Mouse (Mus musculus): ENCODE measurements around the gene Abca14. TPM values are rescaled to one million over a fixed set of nuclear protein-coding genes. Genes with fewer than 3 reads are reported as not detected.

The Abca14 gene
- polyA plus RNA-seq, 1 experiment from 2014 or later: not detected

DNA sequence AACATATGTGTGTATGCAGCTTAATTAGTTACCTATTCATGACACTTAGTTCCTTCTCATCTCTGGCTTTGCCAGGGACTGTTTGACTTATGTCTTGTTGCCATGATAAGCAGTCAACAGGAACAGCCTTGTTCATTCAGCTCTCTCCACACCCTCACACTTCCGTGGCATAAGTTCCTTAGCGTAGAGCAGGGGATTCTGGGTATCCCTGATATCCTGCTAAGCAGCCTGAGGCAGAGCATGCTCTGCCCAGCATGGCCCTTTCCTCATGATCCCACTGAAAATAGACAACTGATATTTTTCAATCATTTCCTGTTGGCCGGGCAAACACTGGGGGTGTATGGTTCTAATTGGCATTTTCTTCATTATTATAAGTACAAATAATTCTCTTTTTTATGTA, 26.1 kb upstream of the Abca14 start:
- Histone ChIP-seq H3K36me3 (ENCODE audit: control insufficient read depth, insufficient read depth, low read length) (no peaks in the 10 kb centered on the region), H3K4me2 (ENCODE audit: low read length) (no peak overlapping the region), H3K4me3 (ENCODE audit: low read depth, low read length) (no peak overlapping the region), H3K9ac (ENCODE audit: low read depth, low read length) (no peak overlapping the region), H3K9me3 (replicated peaks; ENCODE audit: control insufficient read depth, low read length, poor library complexity, severe bottlenecking) (no peaks in the 10 kb centered on the region), H3K4me1 (ENCODE audit: control insufficient read depth, insufficient read depth, low read length) (no peaks in the 10 kb centered on the region), H3K27me3 (ENCODE audit: control insufficient read depth, insufficient read depth, low read depth, low read length) (no peaks in the 10 kb centered on the region), H3K27ac (ENCODE audit: low read length) (no peak overlapping the region)
- WGBS: 83% methylated on average over 3 of the region's 3 CpGs
- ATAC-seq: no peak

DNA sequence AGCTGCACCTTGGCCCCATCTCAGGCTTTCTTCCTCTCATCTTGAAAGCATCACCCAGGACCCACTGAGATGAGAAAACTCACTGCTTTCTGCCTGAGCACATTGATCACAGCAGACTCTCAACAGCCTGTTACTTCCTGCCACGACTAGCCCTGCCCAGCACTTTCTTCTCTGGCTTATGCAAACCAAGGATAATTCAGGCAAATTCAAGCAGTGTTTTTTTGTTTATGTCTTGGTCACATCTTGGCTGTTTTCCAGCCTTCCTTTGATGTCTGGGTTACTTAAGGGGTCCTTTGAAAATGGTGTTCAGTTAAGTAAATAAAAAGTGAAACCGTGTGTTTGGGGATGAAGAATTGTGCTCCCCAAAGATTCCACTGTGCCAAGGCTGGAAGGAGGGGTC, 24.8 kb upstream of the Abca14 start:
- H3K36me3 ChIP-seq (ENCODE audit: control insufficient read depth, insufficient read depth, low read length): no peaks in the 10 kb centered on the region
- no peak overlapping the region for H3K9ac ChIP-seq (ENCODE audit: low read depth, low read length)
- no peaks in the 10 kb centered on the region for H3K9me3 ChIP-seq (replicated peaks; ENCODE audit: control insufficient read depth, low read length, poor library complexity, severe bottlenecking)
- H3K27ac ChIP-seq (ENCODE audit: low read length): no peak overlapping the region
- no peaks in the 10 kb centered on the region for H3K4me1 ChIP-seq (ENCODE audit: control insufficient read depth, insufficient read depth, low read length)
- 29% methylated on average over 2 of the region's 2 CpGs for WGBS
- no peak overlapping the region for H3K4me3 ChIP-seq (ENCODE audit: low read depth, low read length)
- H3K4me2 ChIP-seq (ENCODE audit: low read length): no peak overlapping the region
- no peak for ATAC-seq
- H3K27me3 ChIP-seq (ENCODE audit: control insufficient read depth, insufficient read depth, low read depth, low read length): no peaks in the 10 kb centered on the region

DNA sequence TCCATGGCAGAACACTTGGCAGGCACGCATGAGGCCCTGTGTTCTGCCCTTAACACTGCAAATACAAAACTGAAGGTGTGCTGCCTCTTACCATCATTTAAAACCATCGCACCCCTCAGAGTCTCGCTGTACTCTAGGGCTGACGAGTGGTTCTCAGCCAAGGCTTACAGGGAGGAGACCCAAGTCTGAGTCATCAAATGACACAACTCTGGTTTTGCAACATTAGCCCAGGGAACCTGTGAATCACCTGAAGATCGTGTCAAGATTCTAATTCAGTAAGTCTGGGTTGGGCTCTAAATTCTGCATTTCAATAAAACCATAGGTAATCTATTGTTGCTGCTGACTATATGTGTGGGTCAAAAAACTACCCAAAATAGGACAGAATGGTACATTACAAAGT, 23.2 kb upstream of the Abca14 start:
- Histone ChIP-seq H3K4me2 (ENCODE audit: low read length) (no peak overlapping the region), H3K27ac (ENCODE audit: low read length) (no peak overlapping the region), H3K36me3 (ENCODE audit: control insufficient read depth, insufficient read depth, low read length) (no peaks in the 10 kb centered on the region), H3K4me3 (ENCODE audit: low read depth, low read length) (no peak overlapping the region), H3K9me3 (replicated peaks; ENCODE audit: control insufficient read depth, low read length, poor library complexity, severe bottlenecking) (no peaks in the 10 kb centered on the region), H3K27me3 (ENCODE audit: control insufficient read depth, insufficient read depth, low read depth, low read length) (no peaks in the 10 kb centered on the region), H3K4me1 (ENCODE audit: control insufficient read depth, insufficient read depth, low read length) (no peaks in the 10 kb centered on the region), H3K9ac (ENCODE audit: low read depth, low read length) (no peak overlapping the region)
- WGBS: 86% methylated on average over 5 of the region's 5 CpGs
- ATAC-seq: no peak

DNA sequence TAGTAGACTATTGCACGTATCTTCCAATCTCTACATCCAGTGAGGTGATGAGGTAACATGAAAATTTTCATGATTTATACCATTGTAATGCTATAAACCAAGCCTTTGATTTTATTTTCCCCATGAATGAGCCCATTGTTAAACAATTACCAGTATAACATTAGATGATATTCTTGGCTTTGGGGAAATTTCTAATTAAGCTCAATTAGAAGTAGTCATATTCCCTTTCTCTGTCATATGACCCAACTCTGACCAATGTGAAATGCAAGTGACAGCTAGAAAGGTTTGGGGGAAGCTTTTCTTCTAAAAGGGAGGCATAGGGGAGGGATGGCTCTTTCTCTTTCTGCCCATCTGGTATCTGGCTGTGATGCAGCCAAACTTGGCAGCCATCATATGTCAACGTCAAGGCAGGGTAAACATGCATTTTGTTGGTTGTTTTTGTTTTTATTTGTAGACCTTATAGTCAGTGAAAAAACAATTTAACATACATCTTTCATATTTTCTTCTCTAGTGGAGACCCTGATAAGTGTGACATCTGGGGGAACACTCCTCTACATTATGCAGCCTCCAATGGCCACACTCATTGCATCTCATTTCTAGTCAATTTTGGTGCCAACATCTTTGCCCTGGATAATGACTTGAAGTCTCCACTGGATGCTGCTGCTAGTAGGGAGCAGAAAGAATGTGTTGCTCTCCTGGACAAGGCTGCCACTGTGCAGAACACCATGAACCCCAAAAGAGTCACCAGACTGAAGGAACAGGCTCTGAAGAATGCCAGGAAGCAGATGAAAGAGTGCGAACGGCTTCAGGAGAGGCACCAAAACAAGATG, 22.1 kb upstream of the Abca14 start:
- H3K9me3 ChIP-seq (replicated peaks; ENCODE audit: control insufficient read depth, low read length, poor library complexity, severe bottlenecking): no peaks in the 10 kb centered on the region
- 92% methylated on average over 4 of the region's 4 CpGs for WGBS
- no peaks in the 10 kb centered on the region for H3K27me3 ChIP-seq (ENCODE audit: control insufficient read depth, insufficient read depth, low read depth, low read length)
- ATAC-seq: no peak
- H3K27ac ChIP-seq (ENCODE audit: low read length): no peak overlapping the region
- no peak overlapping the region for H3K9ac ChIP-seq (ENCODE audit: low read depth, low read length)
- H3K4me2 ChIP-seq (ENCODE audit: low read length): no peak overlapping the region
- H3K4me1 ChIP-seq (ENCODE audit: control insufficient read depth, insufficient read depth, low read length): no peaks in the 10 kb centered on the region
- H3K4me3 ChIP-seq (ENCODE audit: low read depth, low read length): no peak overlapping the region
- H3K36me3 ChIP-seq (ENCODE audit: control insufficient read depth, insufficient read depth, low read length): no peaks in the 10 kb centered on the region

DNA sequence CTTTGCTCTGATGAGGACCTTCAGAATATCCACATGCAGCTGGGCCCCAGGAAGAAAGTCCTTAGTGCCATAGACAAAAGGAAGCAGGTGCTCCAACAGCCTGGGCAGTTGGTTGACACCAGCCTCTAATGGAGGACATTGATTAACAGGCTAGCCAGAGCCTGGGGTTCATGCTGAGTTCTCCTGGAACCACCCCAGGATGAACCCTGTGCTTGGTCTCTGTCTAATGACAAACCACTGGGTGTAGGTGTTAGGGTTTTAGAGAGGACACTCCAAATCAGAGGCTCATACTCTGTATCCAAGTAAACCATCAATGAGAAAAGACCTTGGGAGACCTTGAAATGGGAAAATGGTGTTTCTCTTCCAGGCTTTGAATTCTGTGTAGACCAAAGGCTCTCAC, 20.9 kb upstream of the Abca14 start:
- H3K27ac ChIP-seq (ENCODE audit: low read length): no peak overlapping the region
- no peak overlapping the region for H3K4me3 ChIP-seq (ENCODE audit: low read depth, low read length)
- no peak overlapping the region for H3K4me2 ChIP-seq (ENCODE audit: low read length)
- no peak for ATAC-seq
- H3K36me3 ChIP-seq (ENCODE audit: control insufficient read depth, insufficient read depth, low read length): no peaks in the 10 kb centered on the region
- no peaks in the 10 kb centered on the region for H3K9me3 ChIP-seq (replicated peaks; ENCODE audit: control insufficient read depth, low read length, poor library complexity, severe bottlenecking)
- H3K9ac ChIP-seq (ENCODE audit: low read depth, low read length): no peak overlapping the region
- no peaks in the 10 kb centered on the region for H3K27me3 ChIP-seq (ENCODE audit: control insufficient read depth, insufficient read depth, low read depth, low read length)
- no peaks in the 10 kb centered on the region for H3K4me1 ChIP-seq (ENCODE audit: control insufficient read depth, insufficient read depth, low read length)

DNA sequence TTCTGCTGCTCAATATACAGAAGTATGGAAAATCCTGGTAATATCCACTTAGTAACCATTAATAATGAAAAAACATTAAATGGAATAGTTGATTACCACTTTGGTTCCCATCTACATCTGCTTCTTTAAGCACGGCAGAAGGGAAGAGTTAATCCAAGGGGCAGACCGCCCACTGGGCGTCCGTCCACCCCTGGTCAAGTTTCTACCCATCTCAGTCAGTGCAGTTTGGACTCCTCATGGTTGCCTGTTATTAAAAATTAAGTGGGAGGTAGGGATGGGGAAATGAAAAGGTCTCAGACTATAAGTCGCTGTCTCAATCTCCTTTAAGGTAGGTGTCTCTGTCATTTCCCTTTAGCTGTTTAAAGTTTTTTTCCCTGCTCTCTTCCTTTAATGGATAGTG, 14.8 kb upstream of the Abca14 start:
- 87% methylated on average over 5 of the region's 5 CpGs for WGBS
- Histone ChIP-seq H3K27ac (ENCODE audit: low read length) (no peak overlapping the region), H3K4me2 (ENCODE audit: low read length) (no peak overlapping the region), H3K9ac (ENCODE audit: low read depth, low read length) (no peak overlapping the region), H3K4me1 (ENCODE audit: control insufficient read depth, insufficient read depth, low read length) (no peaks in the 10 kb centered on the region; the same call in 1 of the 2 replicates), H3K4me3 (ENCODE audit: low read depth, low read length) (no peak overlapping the region), H3K36me3 (ENCODE audit: control insufficient read depth, insufficient read depth, low read length) (no peaks in the 10 kb centered on the region), H3K9me3 (replicated peaks; ENCODE audit: control insufficient read depth, low read length, poor library complexity, severe bottlenecking) (no peaks in the 10 kb centered on the region), H3K27me3 (ENCODE audit: control insufficient read depth, insufficient read depth, low read depth, low read length) (no peaks in the 10 kb centered on the region)
- ATAC-seq: no peak

DNA sequence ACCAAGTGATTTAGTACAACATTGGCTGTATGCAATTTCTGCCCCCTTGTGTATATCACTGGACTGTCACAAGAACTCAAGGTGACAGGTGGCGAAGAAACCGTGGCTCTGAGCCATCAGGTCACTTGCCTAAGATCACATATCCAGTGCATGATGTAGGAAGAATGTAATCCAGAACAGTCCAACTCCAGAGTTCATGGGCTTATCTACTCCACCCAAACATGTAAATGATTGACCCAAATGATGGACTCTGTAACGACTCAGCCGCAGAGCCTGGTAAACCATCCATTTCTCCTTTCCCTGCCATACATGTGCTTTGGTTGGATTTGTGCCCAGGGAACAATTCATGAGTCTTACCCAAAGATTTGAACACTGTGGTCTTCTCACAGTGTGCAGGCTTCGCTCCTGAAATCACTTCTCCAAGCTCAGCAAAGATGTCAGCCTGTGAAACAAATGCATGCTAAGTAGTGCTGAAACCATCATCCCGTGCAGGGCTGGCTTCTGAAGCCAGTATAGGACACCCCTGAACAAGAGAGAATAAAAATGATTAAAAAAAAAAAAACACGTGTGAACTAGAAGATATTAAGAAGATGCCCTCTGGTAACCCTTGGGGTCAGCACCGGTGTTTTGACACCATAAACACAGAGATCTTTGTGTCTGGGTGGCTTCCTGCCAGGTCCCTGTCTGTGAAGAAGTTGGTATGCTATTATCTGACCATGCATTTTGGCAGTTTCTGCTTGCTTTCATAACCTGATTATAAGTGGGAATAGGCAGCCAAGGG, 14.2 kb upstream of the Abca14 start:
- Histone ChIP-seq H3K36me3 (ENCODE audit: control insufficient read depth, insufficient read depth, low read length) (no peaks in the 10 kb centered on the region), H3K4me2 (ENCODE audit: low read length) (no peak overlapping the region), H3K27ac (ENCODE audit: low read length) (no peak overlapping the region), H3K4me3 (ENCODE audit: low read depth, low read length) (no peak overlapping the region), H3K27me3 (ENCODE audit: control insufficient read depth, insufficient read depth, low read depth, low read length) (no peaks in the 10 kb centered on the region), H3K9me3 (replicated peaks; ENCODE audit: control insufficient read depth, low read length, poor library complexity, severe bottlenecking) (no peaks in the 10 kb centered on the region), H3K4me1 (ENCODE audit: control insufficient read depth, insufficient read depth, low read length) (no peaks in the 10 kb centered on the region; the same call in 1 of the 2 replicates), H3K9ac (ENCODE audit: low read depth, low read length) (no peak overlapping the region)
- WGBS: 76% methylated on average over 8 of the region's 8 CpGs
- no peak for ATAC-seq

DNA sequence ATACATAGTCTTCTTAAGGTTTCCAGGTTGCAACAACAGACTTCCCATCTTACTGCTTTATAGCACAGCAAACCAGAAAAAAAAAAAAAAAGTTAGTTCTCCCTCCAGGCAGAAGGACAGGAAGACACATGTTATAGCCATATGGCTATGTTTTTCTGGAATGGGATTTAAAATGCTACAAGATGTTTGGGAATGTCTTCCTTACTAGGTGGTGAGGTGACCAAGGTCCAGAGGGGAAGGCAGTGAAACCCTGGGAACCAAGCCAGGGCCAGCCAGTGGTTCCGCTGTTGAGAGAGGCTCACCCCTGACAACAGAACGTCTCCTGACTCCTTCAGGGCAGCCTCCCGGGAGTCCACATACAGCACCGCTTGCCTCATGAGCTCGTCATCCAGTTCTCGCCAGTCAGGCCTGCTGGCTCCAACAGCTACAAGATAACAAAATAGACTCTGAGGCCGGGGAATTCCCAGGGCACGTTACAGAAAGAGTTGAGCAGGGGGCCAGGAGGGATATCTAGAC, 13.6 kb upstream of the Abca14 start:
- Histone ChIP-seq H3K9ac (ENCODE audit: low read depth, low read length) (no peak overlapping the region), H3K36me3 (ENCODE audit: control insufficient read depth, insufficient read depth, low read length) (no peaks in the 10 kb centered on the region), H3K27me3 (ENCODE audit: control insufficient read depth, insufficient read depth, low read depth, low read length) (no peaks in the 10 kb centered on the region), H3K27ac (ENCODE audit: low read length) (no peak overlapping the region), H3K4me2 (ENCODE audit: low read length) (no peak overlapping the region), H3K9me3 (replicated peaks; ENCODE audit: control insufficient read depth, low read length, poor library complexity, severe bottlenecking) (no peaks in the 10 kb centered on the region), H3K4me1 (ENCODE audit: control insufficient read depth, insufficient read depth, low read length) (no peaks in the 10 kb centered on the region; the same call in 1 of the 2 replicates), H3K4me3 (ENCODE audit: low read depth, low read length) (no peak overlapping the region)
- no peak for ATAC-seq
- 64% methylated on average over 8 of the region's 8 CpGs for WGBS

DNA sequence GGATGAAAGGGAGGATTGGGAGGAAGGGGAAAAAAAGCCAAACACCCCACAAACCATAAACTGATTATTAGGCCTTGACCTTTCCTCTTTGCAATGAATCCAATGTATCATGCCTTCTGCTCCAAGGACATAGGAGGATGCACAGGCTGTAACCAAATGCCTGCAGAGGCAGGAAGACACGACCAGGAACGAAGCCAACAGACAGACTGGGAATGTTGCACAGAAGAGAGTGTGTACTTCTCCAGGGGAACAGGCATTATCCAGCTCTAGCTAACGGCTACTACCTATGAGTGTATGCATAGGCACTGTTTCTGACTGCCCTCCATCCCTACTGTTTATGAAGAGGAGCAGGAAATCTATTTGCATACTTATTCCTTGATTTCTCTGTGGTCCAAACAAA, 11.6 kb upstream of the Abca14 start:
- no peaks in the 10 kb centered on the region for H3K9me3 ChIP-seq (replicated peaks; ENCODE audit: control insufficient read depth, low read length, poor library complexity, severe bottlenecking)
- H3K4me2 ChIP-seq (ENCODE audit: low read length): no peak overlapping the region
- no peaks in the 10 kb centered on the region for H3K36me3 ChIP-seq (ENCODE audit: control insufficient read depth, insufficient read depth, low read length)
- H3K4me1 ChIP-seq (ENCODE audit: control insufficient read depth, insufficient read depth, low read length): no peaks in the 10 kb centered on the region; the same call in 1 of the 2 replicates
- WGBS: 63% methylated on average over 3 of the region's 3 CpGs
- ATAC-seq: no peak
- H3K9ac ChIP-seq (ENCODE audit: low read depth, low read length): no peak overlapping the region
- H3K27me3 ChIP-seq (ENCODE audit: control insufficient read depth, insufficient read depth, low read depth, low read length): no peaks in the 10 kb centered on the region
- H3K4me3 ChIP-seq (ENCODE audit: low read depth, low read length): no peak overlapping the region
- H3K27ac ChIP-seq (ENCODE audit: low read length): no peak overlapping the region

Data from midbrain, embryonic 16.5 days (tissue).